Mouse (Mus musculus): ENCODE measurements at regions not wholly inside any gene's neighbourhood (a gene's known extent, or its start where the extent isn't known, plus 50 kb on each side); places are given as distances from the start of the nearest gene placed in this dataset.

DNA sequence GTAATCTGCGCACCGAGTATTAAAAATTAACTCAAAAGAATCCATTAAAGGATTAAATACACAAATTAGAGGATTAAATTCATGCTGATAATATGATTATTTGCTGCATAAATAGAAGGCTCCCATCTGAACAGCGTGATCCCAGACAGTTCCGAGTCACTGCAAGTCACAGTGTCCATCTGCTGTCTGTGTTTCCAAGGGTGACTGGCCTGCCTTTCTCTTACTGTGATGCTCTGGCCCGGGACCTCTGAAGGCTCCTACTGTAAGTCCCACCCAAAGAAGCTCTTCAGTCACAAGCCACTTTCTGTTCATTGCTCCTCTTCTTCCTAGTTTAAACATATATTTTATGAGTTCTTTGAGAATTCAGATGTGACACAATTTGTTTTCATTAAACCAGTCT, 293.1 kb downstream of the Ice1 start:
- no peak for TF ChIP-seq KAT2A (IDR thresholded peaks at IDR 0.05; ENCODE audit: insufficient replicate concordance, low read length)
- TF ChIP-seq EP300 (IDR thresholded peaks at IDR 0.05; ENCODE audit: low read length): no peak
- no peak for TF ChIP-seq TCF12 (IDR thresholded peaks at IDR 0.05; ENCODE audit: low read depth, low read length)
- TF ChIP-seq CTCF (conservative IDR thresholded peaks at IDR 0.05 in 1 of 2, IDR thresholded peaks at IDR 0.05 in 1 of 2; ENCODE audit: low read depth in 2 of 2, low read length in 2 of 2): no peak
- TF ChIP-seq USF2 (conservative IDR thresholded peaks at IDR 0.05; ENCODE audit: low read depth, low read length): no peak
- no peak for TF ChIP-seq BHLHE40 (IDR thresholded peaks at IDR 0.05; ENCODE audit: low read depth, low read length)
- TF ChIP-seq POLR2A (IDR thresholded peaks at IDR 0.05; ENCODE audit: low read depth, low read length): no peak
- TF ChIP-seq E2F4 (IDR thresholded peaks at IDR 0.05; ENCODE audit: insufficient replicate concordance, low read depth, low read length): no peak
- no peak for TF ChIP-seq CHD1 (IDR thresholded peaks at IDR 0.05; ENCODE audit: low read depth, low read length)
- no peak for TF ChIP-seq ZC3H11A (IDR thresholded peaks at IDR 0.05; ENCODE audit: low read depth, low read length)
- TF ChIP-seq ZKSCAN1 (IDR thresholded peaks at IDR 0.05; ENCODE audit: borderline replicate concordance, low read depth, low read length): no peak
